Mouse (Mus musculus) G1E (cell line): ENCODE data around the gene Adra2a.

Experiments
- CTCF ChIP-seq: IDR thresholded peaks from 2 replicates; pipeline ENCODE4 v1.5.1; 2012; ENCODE audit warnings: low read depth, low read length, inconsistent platforms, mixed read lengths
- TAL1 ChIP-seq: conservative IDR thresholded peaks from 2 replicates; pipeline ENCODE4 v1.6.1; 2012; ENCODE audit warnings: low read depth, low read length, inconsistent platforms, mixed read lengths

DNA sequence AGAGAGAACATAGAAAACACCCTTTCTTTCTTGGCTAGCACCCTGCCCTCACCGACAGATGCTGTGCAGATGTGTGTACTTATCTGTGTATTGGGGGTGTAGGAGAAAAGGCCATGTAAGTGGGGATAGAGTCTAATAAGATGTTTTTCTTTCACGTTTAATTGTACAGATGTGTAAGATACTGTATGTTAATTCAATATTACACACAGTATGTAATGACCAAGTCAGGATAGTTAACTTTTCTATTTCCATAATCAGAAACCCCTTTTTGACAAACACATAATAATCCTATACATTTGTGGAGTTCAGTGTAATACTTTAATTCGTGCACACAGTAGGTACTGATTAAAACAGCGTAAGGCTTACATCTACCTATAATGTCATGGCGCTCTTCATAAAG lies at the start of gene Adra2a:
- TF ChIP-seq CTCF (no peak), TAL1 (no peak)
